Mouse (Mus musculus) thymus, adult 2 months (tissue): ENCODE results near the gene Fads6. TPM values are rescaled to one million over a fixed set of nuclear protein-coding genes. Genes with fewer than 3 reads are reported as not detected.
A peak's percentile ranks its signal among the peaks of the same experiment; 100 is the strongest.

Experiments
- DNase-seq: peaks from one replicate; pipeline ENCODE4 v3.0.0; 2021
- H3K27ac ChIP-seq: fragments of 200-500 bp; 2 replicates; pipeline ENCODE4 v1.5.1; 2012; ENCODE audit warnings: low read length, control low read depth; ENCODE audit not compliant: control insufficient read depth, insufficient read depth
- H3K27me3 ChIP-seq: fragments of 200-500 bp; 2 replicates; pipeline ENCODE4 v1.6.1; 2012; ENCODE audit warnings: mild to moderate bottlenecking, low read length, moderate library complexity, mixed read lengths; ENCODE audit not compliant: control insufficient read depth, insufficient read depth
- H3K36me3 ChIP-seq: fragments of 200-500 bp; 2 replicates; pipeline ENCODE4 v1.6.1; 2012; ENCODE audit warnings: mild to moderate bottlenecking, low read length, moderate library complexity; ENCODE audit not compliant: control insufficient read depth, insufficient read depth
- H3K4me1 ChIP-seq: fragments of 200-500 bp; replicated peaks from 2 replicates; pipeline ENCODE4 v1.6.1; 2012; ENCODE audit warnings: low read length; ENCODE audit not compliant: control insufficient read depth, insufficient read depth
- H3K4me3 ChIP-seq: fragments of 200-500 bp; 2 replicates; pipeline ENCODE4 v1.5.1; 2012; ENCODE audit warnings: mild to moderate bottlenecking, low read length, control low read depth, moderate library complexity; ENCODE audit not compliant: control insufficient read depth, insufficient read depth
- CTCF ChIP-seq: fragments of 200-500 bp; IDR thresholded peaks from 2 replicates; pipeline ENCODE4 v1.5.1; 2012; ENCODE audit warnings: mild to moderate bottlenecking, control low read depth, low read length, moderate library complexity, borderline replicate concordance; ENCODE audit not compliant: control insufficient read depth, poor library complexity, insufficient read depth; ENCODE audit errors: extremely low read depth
- POLR2A ChIP-seq: fragments of 200-500 bp; IDR thresholded peaks from 2 replicates; pipeline ENCODE4 v1.6.1; 2012; ENCODE audit warnings: mild to moderate bottlenecking, low read length, control low read depth, moderate library complexity; ENCODE audit not compliant: control insufficient read depth, poor library complexity, insufficient read depth; ENCODE audit errors: extremely low read depth
- WGBS: fragments of 180-500 bp; shearing (Covaris S2); methylation state at CpG from one replicate; pipeline ENCODE4 v1.1.7; 2018; 5-methylcytosine and 5-hydroxymethylcytosine counted together
- polyA plus RNA-seq: library from polyadenylated mRNA; depleted of rRNA; stranded (reverse); fragments of >200 nt; gene quantifications from 2 replicates; pipeline ENCODE4 v1.2.3, GENCODE M21; 2012; rRNA removed

Fads6 gene
- polyA plus RNA-seq, 1 experiment: 2.1 TPM

- Histone ChIP-seq H3K4me1 (peaks cover 63% of the 10 kb centered on the region), H3K36me3 (no peaks in the 10 kb centered on the region), H3K27ac (no peak overlapping the region), H3K4me3 (no peak overlapping the region), H3K27me3 (no peaks in the 10 kb centered on the region)
- DNase-seq: no peak
- 86% methylated on average over 5 of the region's 5 CpGs for WGBS
- no peak for TF ChIP-seq CTCF
- TF ChIP-seq POLR2A: no peak
These were observed 60.9 kb downstream of the Fads6 start for GRCm38 (mm10) chr11:115236570-115236969.

GRCm38 (mm10) chr11:115234320-115235044 is 63.0 kb downstream of the Fads6 start:
- TF ChIP-seq CTCF: no peak
- H3K36me3 ChIP-seq: no peaks in the 10 kb centered on the region
- 94% methylated on average over 15 of the region's 15 CpGs for WGBS
- H3K4me3 ChIP-seq: no peak overlapping the region
- no peaks in the 10 kb centered on the region for H3K27me3 ChIP-seq
- H3K27ac ChIP-seq: no peak overlapping the region
- no peak for DNase-seq
- H3K4me1 ChIP-seq: peaks cover 71% of the 10 kb centered on the region

GRCm38 (mm10) chr11:115233526-115234290 is 63.8 kb downstream of the Fads6 start:
- Histone ChIP-seq H3K4me3 (no peak overlapping the region), H3K27me3 (no peaks in the 10 kb centered on the region), H3K27ac (peak overlapping the region; percentile 99; the same call in 1 of the 2 replicates), H3K4me1 (peaks cover 79% of the 10 kb centered on the region), H3K36me3 (no peaks in the 10 kb centered on the region)
- 94% methylated on average over 20 of the region's 20 CpGs for WGBS
- TF ChIP-seq CTCF (no peak), POLR2A (no peak)
- DNase-seq: no peak

GRCm38 (mm10) chr11:115232889-115233288 is 64.6 kb downstream of the Fads6 start:
- WGBS: 90% methylated on average over 5 of the region's 5 CpGs

GRCm38 (mm10) chr11:115231924-115232323 is 65.5 kb downstream of the Fads6 start:
- no peaks in the 10 kb centered on the region for H3K27me3 ChIP-seq
- no peaks in the 10 kb centered on the region for H3K36me3 ChIP-seq
- 46% methylated on average over 9 of the region's 9 CpGs for WGBS
- peaks cover 92% of the 10 kb centered on the region for H3K4me1 ChIP-seq
- no peak for DNase-seq
- no peak overlapping the region for H3K4me3 ChIP-seq
- H3K27ac ChIP-seq: peak overlapping the region; percentile 99
- TF ChIP-seq POLR2A: no peak
- no peak for TF ChIP-seq CTCF

More at GRCm38 (mm10) chr11:115232889-115233288, 64.6 kb downstream of the Fads6 start:
- no peaks in the 10 kb centered on the region for H3K27me3 ChIP-seq
- DNase-seq: no peak
- H3K4me3 ChIP-seq: no peak overlapping the region
- TF ChIP-seq CTCF (no peak), POLR2A (no peak)
- H3K4me1 ChIP-seq: peaks cover 87% of the 10 kb centered on the region
- H3K36me3 ChIP-seq: no peaks in the 10 kb centered on the region
- H3K27ac ChIP-seq: peak overlapping the region; percentile 99

GRCm38 (mm10) chr11:115231168-115231915 is 66.1 kb downstream of the Fads6 start:
- H3K36me3 ChIP-seq: no peaks in the 10 kb centered on the region
- TF ChIP-seq POLR2A: 0 out of 2 replicates have a peak, but pooled peaks have one; percentile 30
- TF ChIP-seq CTCF: no peak
- peak overlapping the region; percentile 20 for H3K4me3 ChIP-seq
- DNase-seq: peak; percentile 79
- 14% methylated on average over 14 of the region's 14 CpGs for WGBS
- H3K27me3 ChIP-seq: no peaks in the 10 kb centered on the region
- H3K4me1 ChIP-seq: peaks cover 92% of the 10 kb centered on the region
- peak overlapping the region; percentile 99 for H3K27ac ChIP-seq

Other genes starting within 250 kb of the Fads6 start
- gene Cd300ld3, start 249.3 kb downstream of the Fads6 start, polyA plus RNA-seq: 41.5 and 45.3 TPM in 2 replicates
- 0.12 TPM in 1 of 2 replicates, not detected in the other for gene Cd300e, start 235.5 kb downstream of the Fads6 start, polyA plus RNA-seq
- 15.1 and 18.3 TPM in 2 replicates for gene Rab37, start 206.2 kb downstream of the Fads6 start, polyA plus RNA-seq
- 8.4 and 10.4 TPM in 2 replicates for gene Cd300lf, start 163.7 kb downstream of the Fads6 start, polyA plus RNA-seq
- gene Slc9a3r1, start 134.3 kb downstream of the Fads6 start, polyA plus RNA-seq: 202 and 207 TPM in 2 replicates
- gene Tmem104, start 110.2 kb downstream of the Fads6 start, polyA plus RNA-seq: 24.1 and 26.8 TPM in 2 replicates
- 9.8 and 11.8 TPM in 2 replicates for gene Nat9, start 109.8 kb downstream of the Fads6 start, polyA plus RNA-seq
- gene Grin2c, start 30.4 kb downstream of the Fads6 start, polyA plus RNA-seq: 6.5 and 7.1 TPM in 2 replicates
- gene Fdxr, start 20.6 kb downstream of the Fads6 start, polyA plus RNA-seq: 31.8 and 36.3 TPM in 2 replicates
- gene Otop2, start 9.5 kb upstream of the Fads6 start, polyA plus RNA-seq: 0.26 and 0.32 TPM in 2 replicates
- 0.05 and 0.11 TPM in 2 replicates for gene Ush1g, start 24.4 kb upstream of the Fads6 start, polyA plus RNA-seq
- 0.06 and 0.12 TPM in 2 replicates for gene Otop3, start 37.1 kb upstream of the Fads6 start, polyA plus RNA-seq
- gene Hid1, start 70.1 kb upstream of the Fads6 start, polyA plus RNA-seq: 127 and 143 TPM in 2 replicates
- gene Cdr2l, start 84.3 kb upstream of the Fads6 start, polyA plus RNA-seq: 14.3 and 15.1 TPM in 2 replicates
- 144 and 166 TPM in 2 replicates for gene Mrpl58, start 106.1 kb upstream of the Fads6 start, polyA plus RNA-seq
- gene Atp5h, start 122.3 kb upstream of the Fads6 start, polyA plus RNA-seq: 118 and 155 TPM in 2 replicates
- 65.5 and 69.1 TPM in 2 replicates for gene Kctd2, start 122.5 kb upstream of the Fads6 start, polyA plus RNA-seq
- gene Trim80, start 142.9 kb upstream of the Fads6 start, polyA plus RNA-seq: 0.79 and 0.80 TPM in 2 replicates
- 446 and 456 TPM in 2 replicates for gene Slc16a5, start 164.8 kb upstream of the Fads6 start, polyA plus RNA-seq
- gene Armc7, start 178.0 kb upstream of the Fads6 start, polyA plus RNA-seq: 86.1 and 91.3 TPM in 2 replicates
- 122 and 145 TPM in 2 replicates for gene Nt5c, start 194.2 kb upstream of the Fads6 start, polyA plus RNA-seq
- gene Jpt1, start 216.7 kb upstream of the Fads6 start, polyA plus RNA-seq: 654 and 686 TPM in 2 replicates
- gene Sumo2, start 238.6 kb upstream of the Fads6 start, polyA plus RNA-seq: 102 and 105 TPM in 2 replicates